Mouse (Mus musculus) inflammation-experienced regulatory T-cells, adult 6 months (primary cell): ENCODE measurements around the gene Lrrc17. TPM values are rescaled to one million over a fixed set of nuclear protein-coding genes. Genes with fewer than 3 reads are reported as not detected.
"Not testable (repeated sequence)": the region's sequence is repeated elsewhere in the genome, so short reads cannot be mapped to it uniquely, and the experiment has no call there.

ENCODE experiments used
- ATAC-seq: one replicate; pipeline ENCODE4 v1.8.0; 2017
- polyA plus RNA-seq, 3 experiments: library from polyadenylated mRNA; unstranded; fragments of 100-300 nt; shearing (Covaris generic); gene quantifications; one replicate each; pipeline ENCODE4 v1.2.1; 2017

The Lrrc17 gene
- polyA plus RNA-seq, 3 experiments from 2014 or later: not detected

DNA sequence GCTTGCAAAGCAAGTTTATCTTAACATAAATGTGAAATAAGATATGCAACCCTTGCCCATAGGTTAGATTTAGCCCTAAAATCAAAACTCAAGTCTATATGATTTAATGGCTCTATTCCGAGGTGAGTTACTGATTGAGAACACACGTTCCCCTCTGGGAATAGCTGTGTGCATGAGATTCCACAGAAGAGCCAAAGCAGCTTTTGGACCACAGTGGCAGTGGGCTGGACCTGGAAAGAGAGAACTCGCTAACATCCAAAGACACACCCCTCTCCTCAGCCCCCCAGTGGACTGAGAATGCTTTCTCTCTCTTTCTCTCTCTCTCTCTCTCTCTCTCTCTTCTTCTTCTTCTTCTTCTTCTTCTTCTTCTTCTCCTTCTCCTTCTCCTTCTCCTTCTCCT is 1.5 kb downstream of the Lrrc17 start:
- no peak for ATAC-seq

DNA sequence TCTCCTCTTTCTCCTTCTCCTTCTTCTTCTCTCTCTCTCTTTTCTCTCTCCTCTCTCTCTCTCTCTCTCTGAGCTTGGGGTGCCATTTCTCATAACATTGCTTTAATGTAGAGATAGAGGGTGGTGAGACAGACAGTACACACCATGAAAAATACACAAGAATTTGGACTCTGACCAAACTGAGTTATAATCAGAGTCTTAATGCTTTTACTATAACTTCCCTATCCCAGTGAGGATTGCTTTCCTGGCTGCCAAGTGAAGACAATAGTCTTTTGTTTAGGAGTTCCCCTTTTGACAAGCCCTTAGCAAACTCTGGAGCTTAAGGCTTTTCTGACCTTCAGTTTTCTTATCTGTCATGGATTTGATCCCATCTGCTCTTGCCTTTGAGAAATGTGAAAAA is 1.9 kb downstream of the Lrrc17 start:
- no peak for ATAC-seq

DNA sequence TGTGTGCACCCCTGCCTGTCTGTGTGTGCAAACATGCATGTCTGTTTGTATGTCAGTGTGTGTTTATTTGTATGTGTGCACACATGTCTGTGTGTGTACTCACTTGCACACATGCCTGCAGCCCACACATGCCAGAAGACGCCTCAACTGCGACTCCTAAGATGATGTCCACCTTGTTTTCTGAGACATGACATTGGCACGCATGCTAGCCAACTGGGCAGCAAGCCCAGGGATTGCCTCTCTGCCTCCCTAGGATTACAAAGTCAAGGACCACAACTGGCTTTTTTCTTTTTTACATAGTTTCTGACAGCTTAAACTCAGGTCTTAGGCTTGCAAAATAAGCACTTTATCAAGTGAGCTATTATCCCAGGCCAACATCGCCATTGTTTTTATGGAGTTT is 2.4 kb downstream of the Lrrc17 start:
- no peak for ATAC-seq

DNA sequence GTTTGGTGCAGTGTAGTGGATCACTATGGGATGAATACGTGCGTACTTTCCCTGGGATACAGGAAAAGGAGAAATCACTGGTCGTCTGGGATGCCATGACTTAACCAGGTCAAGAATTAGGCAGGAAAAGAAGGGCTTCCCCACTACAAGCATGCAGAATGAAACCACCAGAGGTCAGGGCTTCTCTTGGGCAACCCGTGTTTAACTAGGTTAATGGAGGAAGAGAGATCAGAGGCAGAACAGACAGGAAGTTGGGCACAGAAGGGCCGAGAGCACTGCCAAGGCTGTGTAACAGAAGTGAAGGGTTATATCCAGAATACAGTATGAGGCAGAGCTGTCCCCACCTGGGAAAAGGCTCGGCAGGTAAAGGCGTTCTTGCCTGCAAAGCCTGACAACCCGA is 3.6 kb downstream of the Lrrc17 start:
- ATAC-seq: no peak

DNA sequence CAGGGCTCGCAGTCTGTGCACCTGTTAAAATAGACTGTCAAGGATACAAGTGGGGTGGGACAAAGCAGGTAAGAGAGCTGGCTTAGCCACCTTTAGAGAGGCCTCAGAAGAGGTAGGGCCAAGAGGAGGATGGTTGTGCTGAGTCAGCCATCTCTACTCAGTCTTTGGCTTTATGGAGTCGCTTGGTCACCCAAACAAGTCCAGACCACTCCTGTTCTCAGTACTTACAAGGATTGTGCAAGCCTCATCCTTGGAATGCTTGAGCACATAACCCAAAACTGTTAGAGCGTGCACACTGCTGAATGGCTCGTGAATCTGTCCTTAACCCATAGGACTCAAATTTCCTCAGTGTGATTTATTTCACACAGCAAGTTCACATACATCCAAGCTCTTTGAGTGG is 10.3 kb downstream of the Lrrc17 start:
- ATAC-seq: no peak

DNA sequence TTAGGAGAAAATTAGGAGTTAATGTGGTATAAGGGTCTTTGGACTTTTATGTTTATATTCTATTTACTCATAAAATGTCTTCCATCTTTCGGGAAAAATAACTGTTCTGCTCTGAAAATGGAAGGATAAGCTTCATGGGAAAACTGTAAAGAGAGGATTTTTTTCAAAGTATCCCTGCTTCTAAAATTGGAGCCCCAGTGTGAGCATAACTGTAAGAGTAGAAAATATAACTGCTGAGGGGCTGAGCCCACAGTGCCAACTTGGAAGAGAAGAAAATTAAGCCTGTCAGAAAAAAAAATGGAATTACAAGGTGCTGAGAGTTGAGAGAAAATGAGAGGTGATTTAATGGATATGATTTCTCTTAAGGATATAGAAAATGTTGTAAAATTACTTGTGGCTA is 11.4 kb downstream of the Lrrc17 start:
- ATAC-seq: no peak

DNA sequence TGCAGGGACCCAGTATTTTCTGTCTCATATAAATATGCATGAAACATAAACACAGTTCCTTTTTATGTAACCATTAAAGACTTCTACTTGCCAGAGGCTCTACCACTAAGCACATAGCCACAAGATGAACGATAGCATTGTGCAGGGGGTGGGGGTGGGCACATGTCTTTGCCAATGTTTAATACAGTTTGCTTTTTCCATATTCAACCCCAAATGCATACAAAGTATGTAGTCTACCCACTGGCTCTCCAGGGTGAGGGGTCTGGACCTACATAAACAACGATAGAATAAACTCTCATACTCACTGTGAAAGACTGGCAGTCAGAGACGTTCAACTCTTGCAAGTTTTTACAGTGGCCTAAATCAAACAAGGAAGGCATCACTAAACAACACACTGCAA is 13.1 kb downstream of the Lrrc17 start:
- no peak for ATAC-seq

DNA sequence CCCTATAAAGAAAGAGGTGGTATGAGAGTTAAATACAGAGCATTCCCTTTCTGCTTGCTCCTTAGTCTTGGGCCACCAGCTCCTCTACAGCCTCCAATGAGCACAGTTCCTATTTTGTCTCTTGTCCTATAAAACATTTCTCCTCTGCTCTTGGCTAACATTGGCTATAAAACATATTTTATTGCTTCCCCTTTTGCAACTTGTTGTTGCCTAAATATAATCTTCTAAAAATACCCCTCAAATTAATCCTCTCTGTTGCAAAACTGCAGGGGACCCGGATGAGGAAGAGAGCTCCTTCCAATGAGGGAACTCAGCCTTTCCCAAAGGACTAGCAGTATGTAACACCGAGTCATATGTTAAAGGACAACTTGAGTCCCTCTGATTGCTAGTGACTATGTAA is 20.6 kb downstream of the Lrrc17 start:
- no peak for ATAC-seq

DNA sequence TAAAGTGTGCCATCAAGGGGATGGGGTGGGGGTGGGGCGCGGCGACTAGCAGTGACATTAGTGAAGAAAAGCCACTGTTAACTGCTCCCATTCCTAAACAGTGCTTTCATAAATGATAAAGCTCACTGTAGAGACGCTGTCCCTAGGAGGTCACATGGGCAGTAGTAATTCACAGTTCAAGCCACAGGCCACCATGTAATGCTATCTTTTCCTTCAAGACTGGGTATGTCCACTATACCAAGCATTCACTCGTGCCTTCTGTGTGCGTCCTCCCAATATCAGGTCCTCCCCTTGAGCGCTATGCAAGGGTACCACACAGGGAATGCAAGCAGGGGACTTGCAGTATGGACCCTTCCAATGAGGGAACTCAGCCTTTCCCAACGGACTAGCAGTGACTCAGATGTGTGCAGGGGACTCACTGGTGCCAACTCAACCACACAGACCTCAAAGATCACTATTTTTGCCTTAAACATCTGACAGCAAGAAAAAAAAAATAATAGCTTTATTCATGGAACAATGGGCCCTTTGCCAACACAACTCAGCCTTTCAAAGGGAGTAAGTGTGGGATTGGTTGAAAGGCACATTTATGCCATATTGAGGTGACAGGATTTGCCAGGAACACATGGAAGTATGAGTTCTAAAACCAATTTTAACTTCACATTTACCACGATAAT is 22.2 kb downstream of the Lrrc17 start:
- no peak for ATAC-seq

DNA sequence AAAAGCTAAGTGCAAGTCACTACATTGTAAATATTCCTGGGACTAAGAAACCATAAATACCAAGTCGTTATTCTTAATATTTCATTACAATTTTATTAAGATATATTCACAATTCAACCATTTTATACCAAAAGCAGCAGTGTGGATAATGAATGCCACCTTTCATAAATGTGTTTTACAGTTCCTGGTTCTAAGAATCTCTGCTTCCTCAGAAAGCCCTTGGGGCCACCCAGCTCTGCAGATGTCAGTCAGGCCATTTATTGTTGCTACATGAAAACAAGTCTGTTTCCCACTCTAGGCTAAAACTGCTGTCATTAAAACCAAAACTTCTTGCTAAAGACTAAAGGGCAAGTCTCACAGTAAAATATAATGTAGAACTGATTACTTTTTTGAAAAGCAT is 24.4 kb downstream of the Lrrc17 start:
- no peak for ATAC-seq

DNA sequence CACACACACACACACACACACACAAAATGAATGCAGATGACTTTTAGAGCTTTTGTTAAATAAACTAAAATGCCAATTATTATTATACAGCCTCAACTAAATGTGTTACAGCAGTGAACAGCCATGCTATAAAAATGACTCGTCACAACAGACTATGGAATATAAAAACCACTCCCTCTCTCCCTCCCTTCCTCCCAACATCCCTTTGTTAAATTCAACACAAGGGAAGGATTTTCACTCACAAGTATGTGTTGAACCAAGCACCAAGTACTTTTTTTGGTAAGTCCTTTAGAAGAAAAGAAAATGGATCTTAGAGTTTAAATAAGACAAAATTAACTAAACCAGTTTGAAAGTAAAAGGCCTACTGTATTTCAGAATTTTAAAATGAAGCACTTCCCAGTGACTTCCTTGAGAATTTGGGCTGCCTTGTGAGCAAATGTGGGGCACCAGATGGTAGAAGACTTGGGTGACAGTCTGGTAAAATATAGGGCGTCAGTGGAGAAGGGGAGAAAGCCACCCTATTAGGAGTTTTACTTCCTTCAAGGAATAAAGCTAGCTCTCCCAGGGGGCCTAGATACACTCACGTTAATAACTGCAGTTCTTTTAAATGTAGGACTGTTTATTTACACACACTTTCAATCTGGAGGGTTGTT is 29.5 kb downstream of the Lrrc17 start:
- no peak for ATAC-seq

DNA sequence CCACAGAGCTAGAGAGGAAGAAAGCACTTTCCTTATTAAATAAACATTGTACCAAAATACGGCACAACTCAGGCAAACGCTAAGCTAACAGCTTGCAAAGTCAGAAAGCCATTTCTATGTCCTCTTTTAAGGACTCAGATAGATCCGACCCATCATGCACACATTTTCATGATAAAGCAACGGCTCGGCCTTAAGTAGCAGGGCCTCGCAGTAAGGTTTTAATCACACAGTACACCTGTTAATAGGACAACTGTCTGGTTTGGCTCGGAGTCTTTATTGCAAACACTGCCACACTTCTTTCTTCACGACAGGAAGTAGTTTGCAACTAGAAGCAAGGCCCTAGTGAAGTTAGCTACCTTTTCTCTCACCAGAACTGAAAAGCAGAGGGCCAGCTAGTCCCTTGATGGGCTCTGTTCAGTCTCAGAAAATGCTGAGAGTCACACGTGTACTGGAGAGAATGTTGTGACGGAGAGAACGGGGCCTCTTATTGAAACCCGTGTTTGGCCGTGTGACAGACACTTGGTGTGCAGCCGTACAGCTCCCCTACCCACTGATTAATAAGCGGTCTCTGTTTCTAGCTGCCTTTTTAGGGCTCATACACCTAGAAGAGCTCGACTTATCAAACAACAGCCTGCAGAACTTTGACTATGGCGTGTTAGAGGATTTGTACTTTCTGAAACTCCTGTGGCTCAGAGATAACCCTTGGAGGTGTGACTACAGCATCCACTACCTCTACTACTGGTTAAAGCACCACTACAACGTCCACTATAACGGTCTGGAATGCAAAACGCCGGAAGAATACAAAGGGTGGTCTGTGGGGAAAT is 31.2 kb downstream of the Lrrc17 start:
- ATAC-seq: no peak

DNA sequence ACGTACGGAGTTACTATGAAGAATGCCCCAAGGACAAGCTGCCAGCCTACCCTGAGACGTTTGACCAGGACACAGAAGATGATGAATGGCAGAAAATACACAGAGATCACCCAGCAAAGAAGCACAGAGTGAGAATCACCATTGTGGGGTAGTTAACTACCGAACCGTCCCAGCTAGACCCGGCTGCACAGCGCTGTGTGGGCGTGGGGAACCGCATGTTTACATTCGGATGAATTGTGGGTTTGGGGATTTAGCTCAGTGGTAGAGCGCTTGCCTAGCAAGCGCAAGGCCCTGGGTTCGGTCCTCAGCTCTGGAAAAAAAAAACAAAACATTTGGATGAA is 31.8 kb downstream of the Lrrc17 start:
- ATAC-seq: no peak

DNA sequence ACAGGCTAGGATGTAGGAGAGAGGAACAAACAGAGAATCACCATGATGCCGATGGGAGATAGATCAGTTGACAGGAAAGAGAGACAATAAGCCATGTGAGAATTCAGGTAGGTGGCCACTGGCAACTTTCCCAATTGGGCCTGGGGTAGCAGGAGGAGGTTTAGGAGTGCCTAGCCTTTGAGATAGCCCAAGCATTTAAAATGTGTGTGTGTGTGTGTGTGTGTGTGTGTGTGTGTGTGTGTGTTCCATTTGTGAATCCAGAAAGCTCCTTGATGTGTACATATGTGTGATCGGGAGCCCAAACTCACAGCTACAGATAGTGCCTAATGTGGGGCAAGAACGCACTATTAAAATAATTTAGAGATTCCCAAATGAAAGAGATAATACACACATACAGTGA is 34.8 kb downstream of the Lrrc17 start:
- ATAC-seq: no peak

DNA sequence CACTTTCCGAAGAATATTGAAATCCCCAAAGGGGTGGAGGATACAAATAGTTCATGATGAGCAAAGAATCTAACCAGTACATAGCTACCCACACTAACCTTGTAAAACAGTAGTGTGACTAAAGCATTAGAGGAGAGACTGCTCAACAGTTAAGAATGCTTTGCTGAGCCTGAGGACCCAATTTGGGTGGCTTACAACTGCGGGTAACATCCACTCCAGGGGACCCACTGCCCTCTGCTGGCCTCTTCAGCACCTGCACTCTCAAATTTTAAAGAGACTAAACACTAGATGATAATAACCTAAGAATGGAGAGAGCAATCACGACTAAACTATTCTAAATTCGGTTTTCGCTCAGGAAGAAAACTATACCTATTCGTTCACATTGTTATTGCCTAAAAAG is 43.4 kb downstream of the Lrrc17 start:
- no peak for ATAC-seq

DNA sequence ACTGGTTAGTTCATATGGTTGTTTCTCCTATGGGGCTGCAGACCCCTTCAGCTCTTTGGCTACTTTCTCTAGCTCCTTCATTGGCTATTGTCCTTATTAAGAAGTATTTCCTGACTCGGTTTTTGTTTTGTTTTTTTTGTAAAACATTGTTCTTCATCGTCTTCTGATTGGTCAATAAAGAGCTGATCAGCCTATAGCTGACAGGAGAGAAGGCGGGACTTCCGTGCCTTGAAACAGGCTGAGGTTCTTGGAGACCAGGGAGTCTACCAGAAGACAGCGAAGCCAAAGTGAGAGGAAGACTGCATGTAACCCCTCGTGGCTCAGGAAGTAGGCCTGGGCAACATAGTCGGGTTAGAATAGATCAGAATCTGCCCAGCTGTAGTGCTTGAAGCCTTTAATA is 44.3 kb downstream of the Lrrc17 start:
- no peak for ATAC-seq

DNA sequence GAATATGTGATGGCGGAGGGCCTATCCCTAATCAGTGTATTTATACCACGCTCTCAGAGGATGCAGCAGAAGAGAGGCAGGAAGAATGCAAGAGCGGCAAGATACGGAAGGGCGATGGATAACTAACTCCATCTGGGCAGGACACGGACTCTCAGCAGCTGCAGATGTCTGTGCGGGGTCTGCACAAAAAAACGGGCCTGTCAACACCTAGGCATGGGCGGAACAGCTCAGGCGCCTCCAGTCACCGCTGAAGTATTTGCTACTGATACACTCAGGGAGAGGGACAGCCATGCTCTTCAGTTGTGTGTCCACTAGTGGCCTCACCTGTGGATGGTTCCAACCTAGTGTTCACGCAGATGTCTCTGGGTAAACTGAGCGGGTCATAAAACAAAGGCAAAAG is 44.9 kb downstream of the Lrrc17 start:
- no peak for ATAC-seq

DNA sequence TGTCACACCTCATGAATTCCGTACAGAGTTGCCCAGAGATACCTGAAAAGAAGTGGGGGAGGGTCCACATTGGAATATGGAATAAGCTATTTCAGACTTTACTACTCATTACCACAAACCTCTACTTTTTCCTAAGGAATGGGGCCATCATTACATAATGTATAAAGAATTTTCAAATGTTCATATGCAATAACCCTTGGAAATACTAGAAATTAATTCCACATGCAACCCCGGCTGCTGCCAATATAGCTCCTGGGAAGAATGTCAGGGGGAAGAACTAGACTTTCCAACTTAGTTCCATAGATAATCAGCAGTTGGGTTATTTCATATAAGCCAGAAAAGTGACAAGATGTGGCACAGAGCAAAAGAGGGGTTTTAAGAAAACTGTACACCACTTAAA is 48.7 kb downstream of the Lrrc17 start:
- ATAC-seq: no peak

DNA sequence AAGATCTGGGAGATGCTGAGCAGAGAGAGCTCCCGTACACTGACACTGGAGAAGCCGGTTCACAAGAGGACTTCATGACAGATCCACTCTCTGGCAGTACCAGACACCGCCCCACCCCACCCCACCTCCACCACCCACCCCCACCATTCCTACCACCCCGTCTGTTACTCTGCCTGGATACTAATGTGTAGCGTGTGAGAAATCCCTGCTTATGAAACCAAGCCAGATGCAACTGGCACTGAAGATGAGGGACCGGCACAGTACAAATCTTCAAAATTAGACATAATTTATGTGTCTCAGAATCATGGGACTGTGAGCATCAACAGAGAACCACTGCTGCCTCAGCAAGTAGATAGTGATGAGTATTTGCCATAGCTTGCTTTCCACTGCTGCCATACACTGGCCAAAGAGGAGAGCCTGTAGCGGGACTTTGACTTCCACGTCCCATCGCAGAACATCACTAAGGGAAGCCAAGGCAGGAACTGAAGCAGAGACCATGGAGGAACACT is 49.9 kb downstream of the Lrrc17 start:
- ATAC-seq: no peak

DNA sequence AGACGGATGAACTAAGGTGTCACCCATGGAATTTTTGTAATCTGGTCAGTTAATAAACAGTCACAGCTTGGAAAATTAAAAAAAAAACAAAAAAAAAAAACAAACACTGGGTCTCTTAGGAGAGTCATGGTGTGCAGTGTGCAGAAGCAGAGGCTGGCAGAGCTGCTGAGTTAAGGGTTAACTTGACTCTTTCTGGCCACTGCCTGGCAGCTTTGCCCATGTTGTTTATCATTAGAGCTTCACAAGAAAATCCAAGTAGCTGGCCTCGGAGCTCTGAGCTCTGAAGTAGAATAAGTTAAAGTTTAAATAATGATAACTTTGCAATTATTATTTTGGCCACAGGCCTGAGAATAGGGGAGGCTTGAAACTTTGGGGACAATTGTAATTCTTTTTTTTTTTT is 56.2 kb downstream of the Lrrc17 start:
- not testable (repeated sequence) for ATAC-seq

DNA sequence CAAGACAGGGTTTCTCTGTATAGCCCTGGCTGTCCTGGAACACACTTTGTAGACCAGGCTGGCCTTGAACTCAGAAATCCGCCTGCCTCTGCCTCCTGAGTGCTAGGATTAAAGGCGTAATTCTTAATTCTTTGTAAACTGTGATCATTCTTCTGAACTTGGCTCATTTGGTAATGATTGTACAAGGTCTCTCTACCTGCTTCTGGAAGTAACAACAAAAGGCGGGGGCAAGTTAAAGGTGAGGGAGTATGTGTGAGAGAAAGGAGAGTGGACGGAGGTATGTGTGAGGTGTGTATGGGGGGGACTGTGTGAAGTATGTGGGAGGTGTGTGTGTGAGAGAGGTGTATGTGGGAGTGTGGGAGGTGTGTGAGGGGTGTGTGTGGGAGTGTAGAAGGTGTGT is 56.6 kb downstream of the Lrrc17 start:
- ATAC-seq: no peak

DNA sequence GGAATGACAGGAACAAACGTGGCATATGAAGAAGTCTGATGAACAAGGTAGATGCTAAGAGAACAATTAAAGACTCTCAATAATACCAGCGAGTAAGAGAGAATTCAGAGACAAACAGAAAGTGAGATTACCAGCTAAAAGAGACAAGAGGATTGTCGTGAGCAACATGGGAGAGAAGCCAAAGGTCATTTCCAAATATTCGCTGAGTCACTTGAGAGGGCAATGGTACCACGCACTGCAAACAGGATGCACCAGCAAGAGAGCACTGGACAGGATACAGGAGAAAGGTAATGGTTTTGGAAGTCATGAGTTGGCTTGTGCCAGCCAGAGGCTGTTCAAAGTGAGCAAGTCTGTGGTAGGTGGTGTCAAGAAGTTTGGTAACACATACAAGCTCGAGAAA is 62.6 kb downstream of the Lrrc17 start:
- ATAC-seq: no peak

DNA sequence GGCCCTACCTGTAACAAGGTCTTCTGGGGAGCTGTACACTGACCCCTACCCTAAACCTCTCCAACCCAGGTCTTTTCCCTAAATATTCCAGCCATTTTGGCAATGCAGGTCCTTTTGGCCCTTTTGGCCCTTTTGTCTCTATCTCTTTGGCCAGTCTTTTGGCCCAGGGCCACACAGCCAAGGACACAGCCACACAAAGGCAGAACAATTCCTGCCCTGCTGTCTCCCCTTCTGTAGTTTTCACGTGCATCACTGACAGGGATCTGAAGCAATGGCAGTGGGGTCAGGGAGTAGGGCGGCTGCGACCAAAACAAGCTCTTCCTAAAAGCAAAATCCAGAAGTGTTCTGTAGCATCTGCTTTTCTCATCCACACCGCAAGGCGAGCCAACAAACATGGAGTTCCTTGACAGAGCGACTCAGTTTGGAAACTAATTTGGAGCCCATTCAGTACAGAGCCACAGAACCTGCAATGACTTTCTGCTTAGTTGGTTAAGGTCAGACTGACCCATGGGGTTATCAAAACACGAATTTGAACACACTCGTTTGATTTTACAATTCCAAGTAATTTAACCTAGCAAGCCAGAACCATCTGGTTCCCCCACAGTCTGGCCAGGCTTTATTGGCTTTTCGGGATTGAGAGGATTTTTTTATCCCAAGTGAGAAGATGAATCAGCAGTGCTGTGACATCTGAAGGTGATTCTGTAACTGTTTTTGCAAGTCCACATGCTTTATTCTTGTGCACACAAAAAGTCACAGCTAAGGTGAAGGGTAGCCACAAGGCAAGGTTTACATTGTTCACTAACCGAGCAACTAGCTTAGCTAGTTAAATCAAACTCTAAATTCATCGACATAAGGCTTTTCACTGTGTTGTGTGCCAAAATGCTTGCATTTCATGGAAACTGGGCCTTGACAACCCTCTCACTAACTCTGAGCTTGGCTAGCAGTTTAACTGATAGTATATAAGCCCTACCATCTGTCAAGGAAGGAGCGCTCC is 65.2 kb downstream of the Lrrc17 start:
- ATAC-seq: no peak
